In the genomic region with DNA sequence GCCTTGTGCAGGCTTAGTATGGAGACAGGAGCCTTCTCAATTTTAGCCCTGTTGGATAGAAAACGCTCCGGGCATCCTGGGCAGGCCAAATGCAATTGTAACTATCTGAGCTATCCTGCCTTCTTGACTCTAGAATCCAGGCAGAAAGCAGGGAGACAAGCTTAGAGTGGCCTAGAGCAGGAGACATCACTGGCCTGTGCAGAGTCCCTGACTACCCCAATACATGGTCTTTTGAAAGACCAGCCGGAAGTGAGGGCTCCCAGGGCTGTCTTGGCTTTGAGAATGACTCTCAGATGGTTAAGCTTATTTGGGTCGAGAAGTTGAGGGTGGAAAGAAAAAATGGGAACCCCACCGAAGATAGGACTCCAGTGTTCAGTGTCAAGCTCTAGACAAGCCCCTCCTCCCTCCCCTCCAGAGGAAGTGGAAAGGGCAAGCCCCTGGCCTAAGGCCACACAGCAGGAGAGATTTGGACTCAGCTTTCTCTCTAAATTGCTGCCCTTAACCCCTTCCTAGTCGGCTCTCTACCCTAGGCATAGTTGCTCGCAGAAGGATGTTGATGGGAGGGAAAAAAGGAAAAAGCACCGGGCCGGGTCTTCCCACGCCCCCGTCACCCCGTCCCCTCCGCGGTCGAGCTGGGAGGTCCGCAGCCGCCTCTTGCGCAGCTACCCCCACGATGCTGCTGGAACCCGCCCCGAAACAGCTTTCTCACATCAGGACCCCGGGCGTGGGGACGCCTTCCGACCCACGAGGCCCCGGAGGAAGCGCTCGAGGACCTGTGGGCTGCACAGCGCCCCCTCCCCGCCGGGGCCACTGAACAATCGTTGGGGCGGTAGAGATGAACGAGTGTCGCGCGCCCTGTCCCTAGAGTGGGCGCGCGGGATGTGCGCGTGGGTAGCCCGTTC, we compare ENCODE assay signal across 8 mouse cellular contexts.
DNase-seq lines count a peak whose midpoint lies in the region; ATAC-seq and TF ChIP-seq lines count a peak whose summit lies in the region.

No protein-coding gene starts in this region.

- H3K4me3 ChIP-seq in C2C12 (ENCODE audit: insufficient read depth, poor library complexity, severe bottlenecking) = peak overlapping the region; percentile 32
- peak overlapping the region; percentile 33 for H3K4me3 ChIP-seq in embryonic facial prominence, embryonic 11.5 days (ENCODE audit: low read depth, low read length)
- peak overlapping the region; percentile 48 for H3K4me3 ChIP-seq in heart, embryonic 12.5 days
- H3K4me3 ChIP-seq in lung, postnatal 0 days (ENCODE audit: low read depth, low read length) = peak overlapping the region; percentile 28
- H3K4me3 ChIP-seq in small intestine, adult 2 months (ENCODE audit: low read depth, low read length) = peak overlapping the region; percentile 55

- no peaks in the 10 kb centered on the region for H3K27me3 ChIP-seq in C2C12 (ENCODE audit: control insufficient read depth, insufficient read depth, insufficient read length)
- H3K27me3 ChIP-seq in embryonic facial prominence, embryonic 11.5 days (ENCODE audit: control insufficient read depth, insufficient read depth, low read length) = no peaks in the 10 kb centered on the region
- no peaks in the 10 kb centered on the region for H3K27me3 ChIP-seq in heart, embryonic 12.5 days (replicated peaks)
- H3K27me3 ChIP-seq in lung, postnatal 0 days (replicated peaks; ENCODE audit: insufficient read depth, low read length) = no peaks in the 10 kb centered on the region
- no peaks in the 10 kb centered on the region for H3K27me3 ChIP-seq in small intestine, adult 2 months (ENCODE audit: control insufficient read depth, insufficient read depth, low read length)

- peaks cover 19% of the 10 kb centered on the region for H3K4me1 ChIP-seq in embryonic facial prominence, embryonic 11.5 days (ENCODE audit: control insufficient read depth, insufficient read depth, low read length)
- H3K4me1 ChIP-seq in heart, embryonic 12.5 days (replicated peaks) = peaks cover 58% of the 10 kb centered on the region
- H3K4me1 ChIP-seq in lung, postnatal 0 days (ENCODE audit: insufficient read depth, low read depth, low read length) = peaks cover 24% of the 10 kb centered on the region; the same call in 1 of the 2 replicates
- H3K4me1 ChIP-seq in small intestine, adult 2 months (ENCODE audit: control insufficient read depth, insufficient read depth, insufficient read length, low read length) = peaks cover 15% of the 10 kb centered on the region

- peak; percentile 48 for DNase-seq in T-cell, adult 2 months (ENCODE audit: low spot score)
- DNase-seq in embryonic facial prominence, embryonic 11.5 days (ENCODE audit: low spot score) = peak; percentile 80
- peak; percentile 89 for DNase-seq in kidney, adult 9 months
- DNase-seq in lung, postnatal 0 days (ENCODE audit: low spot score) = peak; percentile 89
- DNase-seq in right cerebral cortex, postnatal 4 days = no peak

- H3K27ac ChIP-seq in embryonic facial prominence, embryonic 11.5 days (replicated peaks; ENCODE audit: low read depth, low read length) = peak overlapping the region; percentile 99
- H3K27ac ChIP-seq in heart, embryonic 12.5 days (ENCODE audit: poor library complexity, severe bottlenecking) = peak overlapping the region; percentile 99
- peak overlapping the region; percentile 99 for H3K27ac ChIP-seq in lung, postnatal 0 days (ENCODE audit: low read length)
- peak overlapping the region; percentile 72 for H3K27ac ChIP-seq in small intestine, adult 2 months (ENCODE audit: insufficient read depth, low read depth, low read length)

- H3K79me3 ChIP-seq in C2C12 (ENCODE audit: low read depth) = no peaks in the 10 kb centered on the region

- peaks cover 7% of the 10 kb centered on the region for H3K79me2 ChIP-seq in C2C12 (ENCODE audit: control insufficient read depth, insufficient read depth)

- H3K36me3 ChIP-seq in C2C12 (ENCODE audit: control insufficient read depth, insufficient read depth) = no peaks in the 10 kb centered on the region
- no peaks in the 10 kb centered on the region for H3K36me3 ChIP-seq in embryonic facial prominence, embryonic 11.5 days (replicated peaks; ENCODE audit: control insufficient read depth, insufficient read depth, low read depth, low read length)
- no peaks in the 10 kb centered on the region for H3K36me3 ChIP-seq in heart, embryonic 12.5 days
- no peaks in the 10 kb centered on the region for H3K36me3 ChIP-seq in lung, postnatal 0 days (ENCODE audit: insufficient read depth, low read length)
- no peaks in the 10 kb centered on the region for H3K36me3 ChIP-seq in small intestine, adult 2 months (ENCODE audit: control insufficient read depth, insufficient read depth, low read length)

- H3K4me2 ChIP-seq in embryonic facial prominence, embryonic 11.5 days (ENCODE audit: low read depth, low read length) = peak overlapping the region; percentile 85
- H3K4me2 ChIP-seq in heart, embryonic 12.5 days = peak overlapping the region; percentile 93
- H3K4me2 ChIP-seq in lung, postnatal 0 days (replicated peaks; ENCODE audit: low read depth, low read length) = peak overlapping the region; percentile 63

- peak overlapping the region; percentile 77 for H3K9ac ChIP-seq in embryonic facial prominence, embryonic 11.5 days (replicated peaks; ENCODE audit: low read length)
- H3K9ac ChIP-seq in heart, embryonic 12.5 days = peak overlapping the region; percentile 89
- H3K9ac ChIP-seq in lung, postnatal 0 days (replicated peaks; ENCODE audit: low read depth) = peak overlapping the region; percentile 74

- peak; percentile 74 for TF ChIP-seq EP300 in lung, postnatal 0 days (IDR thresholded peaks at IDR 0.05)

- peak overlapping the region; percentile 86 for H3ac ChIP-seq in C2C12 (ENCODE audit: control insufficient read depth, insufficient read length, low read depth)

- ATAC-seq in embryonic facial prominence, embryonic 11.5 days (replicated peaks; ENCODE audit: insufficient number of reproducible peaks, low FRiP score, low TSS enrichment, low read depth) = peak; percentile 15; the same call in 1 of the 2 replicates
- ATAC-seq in heart, embryonic 12.5 days (ENCODE audit: insufficient number of reproducible peaks, low FRiP score) = peak; percentile 49
- peak; percentile 39 for ATAC-seq in lung, postnatal 0 days

- no peaks in the 10 kb centered on the region for H3K9me3 ChIP-seq in embryonic facial prominence, embryonic 11.5 days (replicated peaks; ENCODE audit: control insufficient read depth, low read length)
- peaks cover 6% of the 10 kb centered on the region for H3K9me3 ChIP-seq in heart, embryonic 12.5 days (replicated peaks)
- no peaks in the 10 kb centered on the region for H3K9me3 ChIP-seq in lung, postnatal 0 days (ENCODE audit: low read length)

- no peak for TF ChIP-seq CTCF in C2C12 (IDR thresholded peaks at IDR 0.05; ENCODE audit: control insufficient read depth, insufficient read depth, insufficient read length)
- TF ChIP-seq CTCF in lung, postnatal 0 days (IDR thresholded peaks at IDR 0.05) = peak; percentile 55
- no peak for TF ChIP-seq CTCF in small intestine, adult 2 months (IDR thresholded peaks at IDR 0.05; ENCODE audit: extremely low read depth, insufficient read length, insufficient replicate concordance, low read depth, low read length)

- 1% methylated on average over 44 of the region's 44 CpGs for WGBS in embryonic facial prominence, embryonic 11.5 days
- WGBS in heart, embryonic 12.5 days = 4% methylated on average over 44 of the region's 44 CpGs
- 3% methylated on average over 43 of the region's 44 CpGs for WGBS in lung, postnatal 0 days
- 7% methylated on average over 44 of the region's 44 CpGs for WGBS in small intestine, adult 2 months

- no peak for TF ChIP-seq POLR2A in small intestine, adult 2 months (IDR thresholded peaks at IDR 0.05; ENCODE audit: low read depth, low read length)

TF ChIP-seq in C2C12, 6 proteins besides CTCF, POLR2A, EP300 and RAD21:
- no peak for TF ChIP-seq MYOD1 (IDR thresholded peaks at IDR 0.05; ENCODE audit: control insufficient read depth, insufficient read length, low read depth)
- TF ChIP-seq MAX (IDR thresholded peaks at IDR 0.05) = no peak
- TF ChIP-seq CEBPB (IDR thresholded peaks at IDR 0.05; ENCODE audit: low read depth) = no peak
- TF ChIP-seq MYOG (IDR thresholded peaks at IDR 0.05; ENCODE audit: control insufficient read depth, extremely low read depth, insufficient read length) = no peak
- TF ChIP-seq FOSL1 (IDR thresholded peaks at IDR 0.05; ENCODE audit: insufficient read depth, low read length, poor library complexity, severe bottlenecking) = no peak
TF ChIP-seq in C2C12: peak in this region for 0.
